Mouse (Mus musculus) myocyte (in vitro differentiated cells): ENCODE measurements around the gene Mybph. TPM values are rescaled to one million over a fixed set of nuclear protein-coding genes. Genes with fewer than 3 reads are reported as not detected.
A peak's percentile ranks its signal among the peaks of the same experiment; 100 is the strongest.

Experiments used
- H3K27me3 ChIP-seq: one replicate; pipeline ENCODE4 v1.6.1; 2011; ENCODE audit not compliant: control insufficient read depth, insufficient read depth, insufficient read length
- H3K36me3 ChIP-seq: one replicate; pipeline ENCODE4 v1.6.1; 2011; ENCODE audit not compliant: control insufficient read depth, insufficient read depth
- H3K4me2 ChIP-seq: one replicate; pipeline ENCODE4 v1.6.1; 2011; ENCODE audit warnings: low read depth, control low read depth
- H3K4me3 ChIP-seq: one replicate; pipeline ENCODE4 v1.5.1; 2011; ENCODE audit warnings: mild to moderate bottlenecking, control low read depth, moderate library complexity
- H3K79me2 ChIP-seq: one replicate; pipeline ENCODE4 v1.6.1; 2011; ENCODE audit not compliant: control insufficient read depth, insufficient read depth
- H3ac ChIP-seq: one replicate; pipeline ENCODE4 v1.6.1; 2011; ENCODE audit not compliant: control insufficient read depth, insufficient read length
- CEBPB ChIP-seq: IDR thresholded peaks from 2 replicates; pipeline ENCODE4 v1.6.1; 2011; ENCODE audit warnings: mild to moderate bottlenecking, moderate library complexity; ENCODE audit not compliant: poor library complexity, insufficient read depth, severe bottlenecking
- E2F4 ChIP-seq: IDR thresholded peaks from one replicate; pipeline ENCODE4 v1.6.1; 2011; ENCODE audit warnings: mild to moderate bottlenecking, control low read depth, moderate library complexity; ENCODE audit not compliant: insufficient read depth
- MAX ChIP-seq: IDR thresholded peaks from one replicate; pipeline ENCODE4 v1.6.1; 2011; ENCODE audit warnings: low read depth, mild to moderate bottlenecking, control low read depth
- MYOD1 ChIP-seq, 3 experiments: IDR thresholded peaks; one replicate each; pipeline ENCODE4 v1.6.1; 2011; ENCODE audit warnings: control low read depth in 2 of 3, low read depth in 2 of 3, mild to moderate bottlenecking in 2 of 3, moderate library complexity in 1 of 3; ENCODE audit not compliant: insufficient read length in 2 of 3, control insufficient read depth in 1 of 3
- MYOG ChIP-seq, 3 experiments: IDR thresholded peaks; one replicate each; pipeline ENCODE4 v1.6.1; 2011; ENCODE audit warnings: control low read depth in 2 of 3, low read depth in 2 of 3, mild to moderate bottlenecking in 2 of 3; ENCODE audit not compliant: insufficient read length in 2 of 3, control insufficient read depth in 1 of 3, insufficient read depth in 1 of 3
- POLR2A ChIP-seq: IDR thresholded peaks from one replicate; pipeline ENCODE4 v1.6.1; 2011; ENCODE audit warnings: low read depth, mild to moderate bottlenecking, control low read depth, moderate library complexity; ENCODE audit not compliant: insufficient read length
- POLR2AphosphoS2 ChIP-seq: IDR thresholded peaks from one replicate; pipeline ENCODE4 v1.6.1; 2011; ENCODE audit warnings: low read depth, control low read depth; ENCODE audit not compliant: insufficient read length
- REST ChIP-seq: IDR thresholded peaks from one replicate; pipeline ENCODE4 v1.6.1; 2011; ENCODE audit warnings: mild to moderate bottlenecking, control low read depth, moderate library complexity; ENCODE audit not compliant: insufficient read depth, insufficient read length
- SRF ChIP-seq: IDR thresholded peaks from one replicate; pipeline ENCODE4 v1.6.1; 2011; ENCODE audit warnings: low read depth; ENCODE audit not compliant: control insufficient read depth, insufficient read length
- TCF12 ChIP-seq: IDR thresholded peaks from one replicate; pipeline ENCODE4 v1.6.1; 2011; ENCODE audit warnings: mild to moderate bottlenecking, control low read depth; ENCODE audit not compliant: poor library complexity, insufficient read depth, severe bottlenecking
- TCF3 ChIP-seq: IDR thresholded peaks from one replicate; pipeline ENCODE4 v1.6.1; 2011; ENCODE audit warnings: low read depth, control low read depth; ENCODE audit not compliant: insufficient read length
- USF1 ChIP-seq: IDR thresholded peaks from one replicate; pipeline ENCODE4 v1.6.1; 2011; ENCODE audit warnings: low read depth, mild to moderate bottlenecking, control low read depth, moderate library complexity
- polyA plus RNA-seq: library from polyadenylated mRNA; unstranded; fragments of >200 nt; fragmentation: generic; extraction: Trizol; gene quantifications from one replicate; pipeline ENCODE4 v1.2.1, GENCODE M21; 2012; ENCODE audit warnings: missing spikeins

Gene Mybph
- polyA plus RNA-seq, 1 experiment = 1,516 TPM

DNA sequence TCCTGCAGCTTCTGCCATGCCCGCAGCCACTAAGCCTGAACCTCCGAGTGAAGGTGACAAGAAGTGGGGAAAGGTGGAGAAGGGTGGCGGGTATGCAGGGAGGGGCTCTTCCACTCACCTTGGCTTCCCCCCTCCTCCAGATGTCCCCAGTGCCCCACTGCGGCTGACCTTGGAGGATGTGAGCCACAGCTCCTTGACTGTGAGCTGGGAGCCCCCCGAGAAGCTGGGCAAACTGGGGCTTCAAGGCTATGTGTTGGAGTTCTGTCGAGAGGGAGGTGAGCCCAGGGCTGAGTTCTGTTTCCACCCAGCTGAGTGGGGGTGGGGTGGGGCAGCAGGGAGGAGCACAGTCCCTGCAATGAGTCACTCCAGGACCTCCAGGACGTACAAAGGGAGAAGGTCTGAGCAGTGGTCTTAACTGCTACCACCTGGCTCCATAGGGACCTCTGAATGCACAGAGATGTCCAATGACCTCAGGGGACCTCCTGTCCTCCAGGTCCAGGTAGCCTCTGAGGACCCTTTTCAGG lies 488 bp downstream of the Mybph start:
- no peak for TF ChIP-seq REST
- peak; percentile 38 for TF ChIP-seq POLR2A
- peak in 1 of 3 experiments; percentile 5 for TF ChIP-seq MYOG (IDR thresholded peaks at IDR 0.05; ENCODE audit: control insufficient read depth in 1 of 3, insufficient read depth in 1 of 3, insufficient read length in 2 of 3, low read depth in 2 of 3)
- H3ac ChIP-seq = peak overlapping the region; percentile 3
- no peaks in the 10 kb centered on the region for H3K36me3 ChIP-seq
- peak overlapping the region; percentile 63 for H3K4me3 ChIP-seq
- H3K79me2 ChIP-seq = no peaks in the 10 kb centered on the region
- no peaks in the 10 kb centered on the region for H3K27me3 ChIP-seq
- H3K4me2 ChIP-seq = peak overlapping the region; percentile 70

DNA sequence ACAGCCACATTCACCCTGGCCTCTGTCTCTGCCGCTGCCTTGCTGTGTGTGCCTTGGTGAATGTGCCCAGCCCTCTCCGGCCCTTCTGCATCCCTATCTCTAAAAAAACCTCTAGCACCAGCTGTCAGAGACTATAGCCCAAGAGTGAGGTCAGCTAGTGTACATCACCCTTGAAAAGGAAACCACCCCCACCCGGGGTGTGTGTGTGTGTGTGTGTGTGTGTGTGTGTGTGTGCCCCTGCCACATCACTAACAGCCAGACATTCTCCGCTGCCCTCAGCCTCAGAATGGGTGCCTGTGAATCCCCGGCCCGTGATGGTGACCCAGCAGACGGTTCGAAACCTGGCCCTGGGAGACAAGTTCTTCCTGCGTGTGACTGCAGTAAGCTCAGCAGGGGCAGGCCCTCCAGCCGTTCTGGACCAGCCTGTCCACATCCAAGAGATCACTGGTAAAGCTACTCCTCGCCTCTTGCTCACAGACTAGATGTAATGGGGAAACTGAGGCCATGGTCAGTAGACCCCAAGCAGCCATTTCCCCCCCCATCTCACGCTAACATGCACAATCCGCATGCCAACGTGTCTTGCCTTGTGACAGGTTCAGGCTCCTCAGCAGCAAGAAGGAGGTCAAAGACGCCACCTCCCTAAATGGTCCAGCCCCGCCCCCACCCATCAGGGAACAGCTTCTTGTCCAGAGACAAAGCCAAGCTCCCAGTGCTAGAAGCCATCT lies 1.2 kb downstream of the Mybph start:
- Histone ChIP-seq H3K4me3 (peak overlapping the region; percentile 63), H3K4me2 (peak overlapping the region; percentile 70), H3K79me2 (no peaks in the 10 kb centered on the region), H3K27me3 (no peaks in the 10 kb centered on the region), H3ac (peak overlapping the region; percentile 3), H3K36me3 (no peaks in the 10 kb centered on the region)
- TF ChIP-seq POLR2AphosphoS2 (peak; percentile 96), REST (no peak), POLR2A (peak; percentile 70), MYOG (IDR thresholded peaks at IDR 0.05; ENCODE audit: control insufficient read depth in 1 of 3, insufficient read depth in 1 of 3, insufficient read length in 2 of 3, low read depth in 2 of 3) (peak in 2 of 3 experiments; percentile 34 to 61), SRF (no peak), TCF12 (no peak), MYOD1 (IDR thresholded peaks at IDR 0.05; ENCODE audit: control insufficient read depth in 1 of 3, insufficient read length in 2 of 3, low read depth in 2 of 3) (peak in 2 of 3 experiments; percentile 45 to 47), USF1 (no peak), E2F4 (no peak)

DNA sequence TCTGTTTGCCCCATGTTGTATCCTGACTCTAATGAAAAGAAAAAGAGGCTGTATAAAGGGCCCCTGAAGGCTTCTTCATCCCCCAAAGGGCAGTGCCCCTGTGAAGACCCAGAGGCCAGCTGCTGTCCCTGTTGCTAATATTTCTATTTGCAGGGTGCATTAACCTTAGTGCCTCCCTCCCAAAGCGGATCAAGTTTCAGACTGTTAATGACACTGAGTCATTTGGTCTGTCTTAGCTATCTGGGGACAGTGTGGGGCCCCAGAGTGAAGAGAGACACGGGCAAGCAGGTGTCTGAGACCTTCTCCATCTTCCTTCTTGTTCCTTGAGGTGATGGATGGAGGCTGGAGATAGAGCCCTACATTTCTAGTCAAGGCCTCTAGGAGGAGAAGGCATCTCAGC lies 1.9 kb downstream of the Mybph start:
- H3K27me3 ChIP-seq = no peaks in the 10 kb centered on the region
- H3K4me2 ChIP-seq = peak overlapping the region; percentile 70
- peak overlapping the region; percentile 63 for H3K4me3 ChIP-seq
- peaks cover 4% of the 10 kb centered on the region for H3K36me3 ChIP-seq
- TF ChIP-seq SRF (peak; percentile 3), MYOD1 (IDR thresholded peaks at IDR 0.05; ENCODE audit: control insufficient read depth in 1 of 3, insufficient read length in 2 of 3, low read depth in 2 of 3) (peak; percentile 68 to 89 (median 78)), TCF3 (no peak), TCF12 (peak; percentile 70), POLR2AphosphoS2 (peak; percentile 25), E2F4 (no peak), MYOG (IDR thresholded peaks at IDR 0.05; ENCODE audit: control insufficient read depth in 1 of 3, insufficient read depth in 1 of 3, insufficient read length in 2 of 3, low read depth in 2 of 3) (peak in 2 of 3 experiments; percentile 51 to 85), MAX (no peak), POLR2A (no peak), USF1 (no peak), REST (no peak), CEBPB (no peak)
- H3K79me2 ChIP-seq = no peaks in the 10 kb centered on the region
- peak overlapping the region; percentile 3 for H3ac ChIP-seq

DNA sequence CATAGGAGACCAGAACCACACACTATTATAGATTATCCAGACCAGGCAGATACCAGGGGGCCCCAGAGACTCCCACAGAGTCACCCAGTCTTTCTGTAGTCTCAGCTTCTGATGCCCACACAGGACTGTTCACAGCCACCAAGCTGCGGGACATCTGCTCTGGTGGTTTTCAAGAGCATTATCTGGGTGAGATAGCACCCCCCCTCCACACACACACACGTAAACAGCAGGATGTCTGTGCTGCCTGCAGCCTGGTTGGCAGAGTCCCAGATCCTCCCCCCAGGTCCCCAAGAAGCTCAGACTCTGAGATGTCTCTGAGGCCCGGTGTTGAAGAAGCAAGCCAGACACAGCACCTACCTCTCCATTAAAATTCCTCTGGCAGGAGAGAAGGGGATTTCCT lies 2.3 kb downstream of the Mybph start:
- no peak for TF ChIP-seq POLR2AphosphoS2
- peak in 1 of 3 experiments; percentile 59 for TF ChIP-seq MYOD1 (IDR thresholded peaks at IDR 0.05; ENCODE audit: control insufficient read depth in 1 of 3, insufficient read length in 2 of 3, low read depth in 2 of 3)
- TF ChIP-seq POLR2A = peak; percentile 44
- TF ChIP-seq MAX = no peak
- TF ChIP-seq USF1 = no peak
- peak in 2 of 3 experiments; percentile 53 to 59 for TF ChIP-seq MYOG (IDR thresholded peaks at IDR 0.05; ENCODE audit: control insufficient read depth in 1 of 3, insufficient read depth in 1 of 3, insufficient read length in 2 of 3, low read depth in 2 of 3)
- no peak for TF ChIP-seq SRF
- peak; percentile 52 for TF ChIP-seq TCF3
- no peak for TF ChIP-seq REST
- peak; percentile 61 for TF ChIP-seq TCF12
- no peak for TF ChIP-seq CEBPB
- no peak for TF ChIP-seq E2F4
- Histone ChIP-seq H3ac (no peak overlapping the region), H3K79me2 (no peaks in the 10 kb centered on the region), H3K4me2 (peak overlapping the region; percentile 70), H3K27me3 (no peaks in the 10 kb centered on the region), H3K36me3 (peaks cover 8% of the 10 kb centered on the region), H3K4me3 (peak overlapping the region; percentile 63)
